Mouse (Mus musculus) adrenal gland, postnatal 25 days (tissue): ENCODE measurements around the gene Fcamr. TPM values are rescaled to one million over a fixed set of nuclear protein-coding genes. Genes with fewer than 3 reads are reported as not detected.

Experiments used
- DNase-seq: peaks from one replicate; pipeline ENCODE4 v3.0.0; 2021; ENCODE audit warnings: mixed read lengths
- total RNA-seq: library from RNA; stranded (reverse); gene quantifications from 2 replicates; pipeline ENCODE4 v1.2.3, GENCODE M21; 2021

Gene Fcamr
- total RNA-seq, 1 experiment from 2014 or later = not detected

DNA sequence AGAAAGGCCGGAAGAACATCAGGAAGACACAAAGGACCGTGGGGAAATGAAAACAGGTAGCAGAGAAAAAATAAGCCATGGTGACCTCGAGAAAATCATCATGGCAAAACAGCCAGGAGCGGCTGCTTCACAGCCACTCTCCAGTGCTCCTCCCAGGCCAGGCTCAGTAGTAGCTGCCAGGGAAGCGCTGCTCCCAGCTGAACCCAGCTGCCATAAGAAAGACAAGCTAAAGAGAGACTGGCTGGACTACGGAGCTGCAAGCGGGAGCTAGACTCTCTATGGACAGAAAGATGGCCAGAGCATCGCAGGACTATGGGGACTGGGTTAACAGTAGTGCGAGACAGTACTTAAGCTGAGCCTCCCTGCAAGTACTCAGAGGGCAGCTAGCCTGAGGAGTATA, 54.1 kb downstream of the Fcamr start:
- DNase-seq = no peak

- no peak for DNase-seq
Measured at GRCm38 (mm10) chr1:130855723-130856122, 55.0 kb downstream of the Fcamr start.

DNA sequence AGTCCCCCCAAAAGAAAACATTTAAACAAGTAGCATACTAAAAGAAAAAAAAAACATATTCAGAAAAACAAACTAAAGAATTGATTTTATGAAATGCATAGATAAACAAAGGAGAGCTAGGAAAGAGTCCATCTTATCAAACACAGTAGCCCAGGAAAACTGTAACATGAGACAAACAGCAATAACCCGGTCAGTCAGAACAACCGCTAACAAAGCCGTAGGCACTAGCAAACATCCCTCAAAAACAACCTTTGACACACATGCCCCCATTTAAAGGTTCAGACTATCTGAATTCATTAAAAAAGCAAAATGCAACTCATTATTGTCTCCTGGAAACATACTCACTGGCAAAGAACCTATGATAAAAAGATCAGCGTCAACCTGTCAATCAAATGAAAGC, 56.8 kb downstream of the Fcamr start:
- DNase-seq = no peak

GRCm38 (mm10) chr1:130864238-130864637, 63.5 kb downstream of the Fcamr start:
- no peak for DNase-seq

Other genes with a start within 250 kb of the Fcamr start
- not detected in 2 replicates for gene Zp3r, start 171.3 kb upstream of the Fcamr start, total RNA-seq
- gene C4bp, start 139.3 kb upstream of the Fcamr start, total RNA-seq = 3.8 TPM in 1 of 2 replicates, not detected in the other
- 0.21 TPM in 1 of 2 replicates, not detected in the other for gene Gm29427, start 85.1 kb upstream of the Fcamr start, total RNA-seq
- 8.7 and 9.9 TPM in 2 replicates for gene Yod1, start 83.6 kb upstream of the Fcamr start, total RNA-seq
- 29.3 and 34.7 TPM in 2 replicates for gene Pfkfb2, start 71.6 kb upstream of the Fcamr start, total RNA-seq
- 2.5 and 3.4 TPM in 2 replicates for gene AA986860, start 68.9 kb upstream of the Fcamr start, total RNA-seq
- 2.6 TPM in 1 of 2 replicates, not detected in the other for gene Pigr, start 25.8 kb downstream of the Fcamr start, total RNA-seq
- 0.76 and 1.1 TPM in 2 replicates for gene Fcmr, start 64.8 kb downstream of the Fcamr start, total RNA-seq
- gene Il24, start 86.6 kb downstream of the Fcamr start, total RNA-seq = not detected in 2 replicates
- not detected in 2 replicates for gene Il20, start 110.5 kb downstream of the Fcamr start, total RNA-seq
- not detected in 2 replicates for gene Il19, start 139.2 kb downstream of the Fcamr start, total RNA-seq
- gene Il10, start 218.9 kb downstream of the Fcamr start, total RNA-seq = not detected in 2 replicates